Mouse (Mus musculus) layer of hippocampus, adult 8-10 months (tissue): ENCODE measurements at regions not wholly inside any gene's neighbourhood (a gene's known extent, or its start where the extent isn't known, plus 50 kb on each side); places are given as distances from the start of the nearest gene placed in this dataset.

Experiments used
- DNase-seq, 2 experiments: peaks; one replicate each; pipeline ENCODE4 v3.0.0; 2022; ENCODE audit warnings: low spot score in 2 of 2

GRCm38 (mm10) chr14:9338220-9338619 is 672.2 kb upstream of the 4930452B06Rik start:
- DNase-seq, result no peak

DNA sequence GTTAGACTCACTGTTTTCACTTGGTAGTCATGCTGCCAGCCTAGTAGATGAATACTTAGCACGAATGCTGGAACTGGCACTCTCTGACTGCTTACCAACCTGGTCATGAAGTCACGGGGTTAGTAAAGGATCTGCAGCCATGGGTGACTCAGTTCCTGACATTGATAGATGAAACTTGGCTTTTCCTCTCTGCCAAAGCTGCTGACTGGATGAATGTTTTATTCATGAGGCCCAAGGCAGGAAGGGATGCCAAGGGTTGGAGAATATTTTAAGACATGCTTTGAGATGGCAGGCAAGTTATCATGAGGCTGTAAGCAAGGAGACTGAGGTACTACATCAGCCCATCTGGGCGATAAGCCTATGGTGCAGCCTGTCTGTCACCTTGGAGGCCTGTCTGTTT is 671.1 kb upstream of the 4930452B06Rik start:
- DNase-seq, result no peak

DNA sequence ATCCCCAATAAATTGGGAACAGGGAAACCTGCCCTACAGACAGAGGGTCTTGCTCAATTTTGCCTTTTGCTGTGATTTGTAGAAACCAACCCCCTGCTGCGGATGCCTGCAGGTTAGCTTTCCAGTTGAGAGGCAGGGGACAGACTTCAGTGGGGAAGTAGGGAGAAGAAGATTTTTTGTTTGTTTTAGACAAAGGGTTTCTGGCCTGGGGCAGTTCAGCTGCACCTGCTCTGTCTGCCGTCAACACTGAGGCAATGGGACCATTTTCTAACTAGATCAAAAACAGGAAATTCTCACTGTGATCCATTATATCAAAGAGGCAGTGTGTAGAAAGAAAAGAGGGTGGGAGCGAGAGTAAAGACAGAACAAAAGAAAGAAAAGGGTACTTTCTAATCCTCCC is 665.6 kb upstream of the 4930452B06Rik start:
- DNase-seq, result no peak

GRCm38 (mm10) chr14:9330767-9331166 is 664.7 kb upstream of the 4930452B06Rik start:
- no peak for DNase-seq

DNA sequence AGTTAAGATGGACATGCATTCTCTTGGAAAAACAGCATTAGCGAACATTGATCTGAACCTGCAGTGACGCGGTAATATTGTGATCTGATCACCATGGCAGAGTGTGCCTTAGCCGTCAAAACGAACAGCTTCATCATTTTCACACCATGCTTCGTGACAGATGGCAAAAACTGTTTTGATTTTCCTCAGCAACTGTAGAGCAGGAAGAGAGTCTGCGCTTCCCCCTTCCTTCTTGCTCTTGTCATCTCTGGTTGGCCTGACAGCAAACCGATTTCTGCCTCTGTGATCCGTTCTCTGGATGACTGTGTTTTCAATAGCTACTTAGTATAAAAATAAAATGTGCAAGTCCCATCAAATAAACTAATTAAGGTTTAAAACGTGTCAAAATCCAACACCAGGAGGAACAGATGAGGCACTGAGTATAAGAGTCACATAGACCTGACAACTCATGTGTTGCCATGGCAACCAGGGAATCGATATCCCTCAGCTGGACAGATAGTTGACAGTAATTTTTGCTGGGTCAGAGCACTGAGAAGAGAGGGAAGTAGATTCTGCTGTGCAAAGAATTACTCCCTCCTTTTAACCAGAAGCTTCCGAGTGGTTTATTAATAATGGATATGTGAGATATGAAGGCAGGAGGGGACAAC is 663.9 kb upstream of the 4930452B06Rik start:
- peak; percentile 68 to 70 for DNase-seq

- no peak for DNase-seq
Measured at GRCm38 (mm10) chr14:9327344-9327743, 661.3 kb upstream of the 4930452B06Rik start.

- no peak for DNase-seq
Measured at GRCm38 (mm10) chr14:9319842-9320241, 653.8 kb upstream of the 4930452B06Rik start.

GRCm38 (mm10) chr14:9318796-9319465 is 652.9 kb upstream of the 4930452B06Rik start:
- DNase-seq, result no peak

DNA sequence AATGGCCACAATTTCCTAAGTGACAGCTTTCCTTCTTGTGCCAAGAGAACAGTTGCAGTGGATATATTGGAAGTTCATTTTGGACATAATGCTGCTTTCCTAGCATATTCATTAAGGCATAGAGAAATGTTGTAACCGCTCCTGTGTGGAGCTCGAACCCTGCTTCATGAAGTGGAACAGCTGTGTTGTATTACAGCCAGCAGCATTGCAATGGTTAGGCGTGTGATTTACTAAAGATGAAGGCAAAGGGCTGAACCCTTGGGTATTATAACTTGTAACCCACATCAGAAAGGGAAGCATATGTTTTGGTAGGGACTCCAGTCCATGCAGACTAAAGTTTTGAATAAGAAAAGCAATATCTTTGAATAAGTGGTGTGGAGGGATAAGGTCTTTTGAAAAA is 649.2 kb upstream of the 4930452B06Rik start:
- DNase-seq, result no peak

DNA sequence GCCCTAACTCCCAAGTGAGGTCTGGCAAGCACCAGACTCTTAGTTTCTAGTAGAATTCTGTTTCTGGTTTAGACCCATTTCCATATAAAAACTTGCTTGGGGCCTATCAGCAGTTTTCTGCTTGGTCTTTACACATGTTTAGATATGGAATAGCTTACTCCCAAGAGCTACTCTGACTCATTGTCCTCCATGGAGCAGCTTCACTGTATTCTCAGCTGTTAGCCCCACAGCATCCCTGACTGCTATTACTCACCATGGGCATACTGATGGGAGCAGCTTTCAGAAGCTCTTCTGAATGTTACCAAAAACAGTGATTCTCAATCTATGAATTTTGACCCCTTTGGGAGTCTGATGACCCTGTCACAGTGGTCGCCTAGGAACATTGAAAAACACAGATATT is 630.1 kb upstream of the 4930452B06Rik start:
- DNase-seq, result no peak

GRCm38 (mm10) chr14:9294555-9294954 is 628.5 kb upstream of the 4930452B06Rik start:
- no peak for DNase-seq

DNA sequence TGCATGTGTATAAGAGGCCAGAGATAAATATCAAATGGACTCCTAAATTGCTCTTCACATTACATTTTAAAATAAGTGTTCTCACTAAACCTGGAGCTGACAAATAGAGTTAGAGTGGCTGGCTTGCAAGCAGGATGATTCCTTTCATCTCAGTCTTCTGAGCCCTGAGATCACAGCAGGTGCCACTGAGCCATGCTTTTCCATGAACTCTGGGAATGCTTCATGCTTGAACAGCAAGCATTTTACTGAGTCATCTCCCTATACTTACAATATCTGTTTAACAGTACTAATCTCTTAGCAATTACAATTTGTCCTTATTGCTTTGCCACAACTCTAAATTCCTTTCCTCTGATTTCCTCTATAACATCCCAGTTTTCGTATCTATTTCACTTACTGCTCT is 622.1 kb upstream of the 4930452B06Rik start:
- DNase-seq, result no peak

DNA sequence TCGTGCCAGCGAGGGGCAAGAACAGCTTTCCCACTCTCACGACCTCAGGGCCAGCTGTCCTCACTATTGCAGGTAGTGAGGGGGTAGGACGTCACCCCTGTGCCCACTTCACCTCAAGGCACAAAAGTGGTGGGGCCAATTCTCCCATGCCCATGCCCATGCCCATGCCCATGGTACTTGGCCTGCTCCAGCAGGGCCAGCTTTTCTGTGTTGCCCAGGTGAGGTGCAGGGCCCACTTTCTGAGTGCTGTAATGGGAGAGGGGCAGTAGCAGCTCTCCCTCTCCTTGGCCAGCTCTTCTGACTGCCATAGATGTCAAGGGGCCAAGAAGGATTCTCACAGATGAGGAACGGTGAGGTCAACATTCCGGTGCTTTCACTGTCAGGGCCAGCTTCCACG is 619.6 kb upstream of the 4930452B06Rik start:
- DNase-seq, result no peak

- no peak for DNase-seq
Measured at GRCm38 (mm10) chr14:9284976-9285605, 619.1 kb upstream of the 4930452B06Rik start.

DNA sequence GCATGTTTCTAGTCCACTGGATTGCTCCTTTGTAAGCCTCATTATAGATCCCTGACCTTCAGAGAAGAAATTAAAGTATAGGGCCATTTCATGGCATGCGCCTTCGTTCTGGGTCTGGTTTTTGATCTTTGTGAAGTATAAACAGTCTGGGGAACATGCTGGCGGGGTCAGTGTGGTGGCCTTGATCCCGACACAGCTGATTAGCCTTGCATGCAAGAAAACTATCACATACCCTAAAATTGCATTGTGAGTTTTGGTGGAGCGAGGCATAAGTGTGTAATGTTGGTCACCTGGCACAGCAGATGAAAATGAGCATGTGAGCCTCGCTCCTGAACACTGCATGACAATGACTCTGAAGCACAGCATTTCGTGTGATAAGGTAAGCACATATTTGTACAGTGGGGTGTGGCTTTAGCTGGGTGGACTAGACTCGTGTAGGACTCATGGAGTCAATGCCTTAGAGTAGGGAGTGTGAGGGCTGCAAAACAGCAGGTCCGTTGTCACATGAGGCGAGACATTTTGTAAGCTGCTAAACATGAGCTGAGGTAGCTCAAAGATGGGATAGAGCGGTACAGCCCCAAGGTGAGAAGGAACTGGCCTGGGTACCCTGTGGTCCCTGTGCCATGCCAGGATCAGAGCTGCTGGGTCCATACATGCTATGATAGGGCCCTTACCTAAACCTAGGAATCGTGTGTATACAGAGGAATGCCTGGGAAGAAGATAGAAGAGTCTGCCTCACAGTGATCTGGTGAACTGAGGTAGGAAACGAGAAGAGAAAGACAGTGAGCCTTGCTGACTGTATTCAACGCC is 601.4 kb upstream of the 4930452B06Rik start:
- DNase-seq, result no peak

- DNase-seq, result no peak
Measured at GRCm38 (mm10) chr14:9252017-9252416, 586.0 kb upstream of the 4930452B06Rik start.

GRCm38 (mm10) chr14:9245266-9245665 is 579.2 kb upstream of the 4930452B06Rik start:
- DNase-seq, result no peak

- no peak for DNase-seq
Measured at GRCm38 (mm10) chr14:9243336-9243735, 577.3 kb upstream of the 4930452B06Rik start.

- DNase-seq, result no peak
Measured at GRCm38 (mm10) chr14:9242118-9242517, 576.1 kb upstream of the 4930452B06Rik start.

GRCm38 (mm10) chr14:9227670-9228069 is 561.6 kb upstream of the 4930452B06Rik start:
- no peak for DNase-seq

DNA sequence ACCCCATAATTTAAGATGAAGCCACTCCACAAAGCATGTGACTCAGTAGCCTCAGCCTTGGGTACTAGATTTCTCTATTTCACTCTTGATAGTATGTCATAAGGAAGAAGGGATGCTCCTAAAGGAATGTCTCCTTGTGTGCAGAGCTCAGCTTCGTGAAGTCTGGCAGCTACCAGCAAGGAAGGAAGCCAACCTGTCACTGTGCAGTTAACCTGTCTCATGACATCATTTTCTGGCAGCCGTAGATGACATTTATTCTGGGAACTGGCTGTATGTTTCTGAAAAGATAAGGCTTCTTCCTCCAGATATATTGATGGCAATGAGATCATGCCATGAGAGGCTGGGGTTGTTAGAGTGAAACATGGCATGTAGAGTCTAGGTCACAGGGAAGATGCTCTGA is 534.2 kb upstream of the 4930452B06Rik start:
- no peak for DNase-seq
